Mouse (Mus musculus): Measurements from ENCODE around the gene Plac9a.
"Not testable (repeated sequence)": the region's sequence is repeated elsewhere in the genome, so short reads cannot be mapped to it uniquely, and the experiment has no call there.

The Plac9a gene

GRCm38 (mm10) chr14:25903000-25903399, at the start of gene Plac9a:
Gene Plac9a (minus strand): TSS chr14:25903100.
- in situ Hi-C loops (cut with MboI, MseI): not testable (repeated sequence)

- in situ Hi-C loops (cut with MboI, MseI): not testable (repeated sequence)
Observed at GRCm38 (mm10) chr14:25938004-25938403, 35.1 kb upstream of the Plac9a start, which contains the start of gene Cphx1. Gene Cphx1 (plus strand): TSS chr14:25938304.

DNA sequence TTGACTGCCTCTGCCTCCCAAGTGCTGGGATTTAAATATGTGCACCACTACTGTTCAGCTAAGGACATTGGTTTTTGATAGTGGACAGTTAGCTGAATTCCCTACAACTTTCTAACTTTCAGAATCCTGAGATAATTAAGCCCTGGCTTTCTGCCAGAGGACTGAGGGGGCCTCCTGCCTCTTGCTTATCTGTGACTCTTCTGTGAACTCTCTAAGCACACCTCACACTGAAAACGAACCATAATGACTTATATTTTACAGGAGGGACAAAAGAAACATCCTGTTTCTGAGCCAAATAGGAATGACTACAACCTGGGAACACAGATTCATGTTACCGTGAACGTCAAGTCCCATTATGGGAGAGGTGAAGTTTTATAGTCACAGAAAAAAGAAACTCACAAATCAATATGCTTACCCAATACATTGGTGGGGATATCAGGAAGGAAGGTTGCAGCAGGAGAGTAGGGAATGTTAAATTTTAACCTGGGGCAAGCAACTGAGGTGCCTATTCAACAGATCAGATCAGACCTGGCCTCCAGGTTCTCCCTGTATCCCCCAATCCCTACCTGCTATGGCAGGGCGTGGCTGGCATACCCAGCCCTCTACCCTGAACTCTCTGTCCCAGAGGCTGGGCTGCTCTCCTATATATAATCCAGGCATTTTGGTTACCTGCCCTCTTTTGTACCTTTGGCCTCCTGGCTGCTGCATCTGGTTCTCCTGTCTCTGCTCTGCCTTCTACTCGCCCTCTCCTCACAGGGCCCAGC, 34.1 kb upstream of the Plac9a start:
- in situ Hi-C loops (cut with MboI, MseI): not testable (repeated sequence)

DNA sequence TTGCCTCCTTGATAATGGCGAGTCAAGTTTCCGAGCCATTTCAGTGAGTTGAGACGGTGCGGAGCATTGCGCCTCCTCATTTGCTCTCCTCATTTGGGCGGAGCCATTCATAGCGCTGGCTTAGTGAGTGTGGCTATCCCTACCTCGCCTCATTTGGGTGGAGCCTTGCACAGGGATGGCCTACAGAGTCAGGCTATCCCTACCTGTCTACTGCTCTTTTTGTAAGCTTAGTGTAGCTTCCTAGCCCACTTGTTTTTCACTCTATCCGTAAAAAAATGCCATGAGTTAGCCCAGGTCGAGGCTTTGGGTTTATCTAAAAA, 24.6 kb upstream of the Plac9a start, which contains the start of gene Tmem254a:
TSS of gene Tmem254a (minus strand) at position 111 of the 320 bp plus-strand sequence.
- in situ Hi-C loops (cut with MboI, MseI): not testable (repeated sequence)

DNA sequence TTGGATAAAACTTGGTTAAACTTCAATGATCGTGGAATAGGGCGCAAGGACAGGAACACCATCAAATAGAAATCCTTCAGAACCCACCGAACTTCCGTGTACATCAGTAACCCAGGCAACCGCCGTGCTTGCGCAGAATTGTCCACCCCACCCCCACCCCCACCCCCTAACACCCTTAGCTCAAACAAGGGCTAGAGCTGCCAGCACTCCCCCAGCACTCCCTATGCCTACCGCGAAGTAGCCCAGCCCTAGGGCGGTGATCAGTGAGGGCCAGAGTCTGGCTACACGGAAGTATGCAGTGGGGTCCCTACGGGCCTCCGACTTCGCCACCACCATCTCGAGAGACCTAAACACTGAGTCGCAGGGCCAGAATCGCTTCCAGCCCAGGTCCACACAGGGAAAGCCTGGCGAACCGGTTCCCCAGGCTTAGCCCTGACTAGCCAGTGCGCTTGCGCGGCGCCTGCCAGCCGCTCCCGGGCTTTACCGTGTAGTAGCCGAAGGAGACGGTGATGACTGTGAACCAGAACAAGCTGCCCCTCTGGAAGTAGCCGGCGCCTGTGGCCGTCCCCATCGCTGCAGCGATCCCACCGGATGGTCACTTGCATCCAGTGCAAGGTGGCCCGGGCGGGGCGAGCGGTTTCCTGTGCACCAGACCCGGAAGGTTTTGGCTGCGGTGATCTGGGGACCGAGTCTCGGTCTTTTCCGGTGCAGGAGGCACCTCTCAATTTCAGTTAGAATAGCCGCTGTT, 24.1 kb upstream of the Plac9a start:
- in situ Hi-C loops (cut with MboI, MseI): not testable (repeated sequence)

DNA sequence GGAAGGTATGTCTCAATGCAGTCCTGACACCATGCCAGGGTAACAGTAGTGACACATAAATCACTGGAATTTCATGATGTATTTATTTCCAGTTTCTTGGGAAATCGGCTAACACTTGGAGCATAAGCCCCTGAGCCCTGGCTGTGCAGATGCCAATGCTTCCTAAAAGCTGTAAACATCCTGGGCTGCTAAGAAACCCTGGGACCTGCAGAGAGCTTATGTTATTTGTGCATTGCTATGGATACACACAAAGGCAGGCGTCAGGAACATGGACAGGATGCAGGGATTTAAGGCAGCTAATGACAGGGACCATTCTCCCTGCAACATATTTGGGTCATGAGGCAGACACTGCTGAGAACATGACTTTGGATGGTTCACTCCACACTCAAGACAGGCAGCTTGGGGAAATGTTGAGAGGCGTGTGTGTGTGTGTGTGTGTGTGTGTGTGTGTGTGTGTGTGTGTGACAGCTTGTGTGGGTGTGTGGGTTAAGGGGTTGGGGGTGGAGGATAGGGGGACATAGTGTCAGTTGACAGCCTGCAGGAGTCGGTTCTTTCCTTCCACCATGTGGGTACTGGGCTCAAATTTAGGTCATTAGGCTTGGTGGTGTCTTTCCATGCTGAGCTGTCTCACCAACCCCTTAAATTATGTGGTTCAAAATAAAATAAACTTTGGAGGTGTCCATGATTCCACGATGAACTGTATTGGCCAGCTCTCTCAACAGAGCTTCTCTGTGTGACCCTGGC, 15.7 kb upstream of the Plac9a start:
- in situ Hi-C loops (cut with MboI, MseI): not testable (repeated sequence)

DNA sequence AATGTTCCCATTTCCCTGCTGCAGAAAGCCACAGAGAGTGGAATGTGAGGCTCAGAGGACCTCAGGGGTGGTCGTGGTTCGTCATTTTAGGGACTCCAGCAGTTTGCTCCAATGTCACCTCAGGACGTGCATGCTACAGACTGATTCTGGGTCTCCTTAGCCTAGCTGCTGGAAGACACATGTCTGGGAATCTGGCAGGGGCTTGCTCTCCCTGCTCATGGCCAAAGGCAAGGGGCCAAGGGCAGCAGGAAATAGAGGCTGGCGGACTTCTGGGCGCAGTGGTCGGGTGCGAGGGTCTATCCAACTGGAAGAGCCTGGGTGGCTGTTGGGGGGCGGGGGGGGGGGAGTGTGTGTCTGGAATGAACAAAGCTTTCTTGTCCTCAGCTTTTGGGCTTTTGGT, 6.1 kb upstream of the Plac9a start:
- in situ Hi-C loops (cut with MboI, MseI): not testable (repeated sequence)

- in situ Hi-C loops (cut with MboI, MseI): not testable (repeated sequence)
Observed at GRCm38 (mm10) chr14:25907272-25907671, 4.4 kb upstream of the Plac9a start.

GRCm38 (mm10) chr14:25905243-25905642, 2.3 kb upstream of the Plac9a start:
- in situ Hi-C loops (cut with MboI, MseI): not testable (repeated sequence)

GRCm38 (mm10) chr14:25895686-25896085, 7.2 kb downstream of the Plac9a start:
- in situ Hi-C loops (cut with MboI, MseI): loop anchor here in 1 of 2 experiments (10.0 kb wide), 1 partner anchor 1261 kb away; no protein-coding TSS in a partner anchor

DNA sequence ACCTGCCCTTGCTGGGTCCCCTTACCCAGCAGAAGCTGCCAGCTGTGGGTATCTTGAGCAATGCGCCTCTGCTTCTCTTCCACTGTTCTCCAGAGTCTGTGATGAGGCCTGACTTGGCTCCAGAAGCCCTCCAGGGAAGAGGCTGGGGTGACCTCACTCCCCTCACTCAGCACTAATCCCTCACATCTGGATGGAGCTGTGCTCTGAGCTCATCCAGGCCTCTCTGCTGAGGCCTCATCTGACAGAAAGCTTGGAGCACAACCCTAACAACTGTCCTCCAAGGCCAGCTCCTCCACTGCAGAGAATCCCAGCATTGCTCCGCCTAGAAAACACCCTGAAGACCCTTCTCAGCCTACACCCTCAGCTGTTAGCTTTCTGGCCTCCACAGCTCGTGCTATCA, 8.3 kb downstream of the Plac9a start:
- in situ Hi-C loops (cut with MboI, MseI): loop anchor here in 1 of 2 experiments (10.0 kb wide), 1 partner anchor 1260 kb away; no protein-coding TSS in a partner anchor

DNA sequence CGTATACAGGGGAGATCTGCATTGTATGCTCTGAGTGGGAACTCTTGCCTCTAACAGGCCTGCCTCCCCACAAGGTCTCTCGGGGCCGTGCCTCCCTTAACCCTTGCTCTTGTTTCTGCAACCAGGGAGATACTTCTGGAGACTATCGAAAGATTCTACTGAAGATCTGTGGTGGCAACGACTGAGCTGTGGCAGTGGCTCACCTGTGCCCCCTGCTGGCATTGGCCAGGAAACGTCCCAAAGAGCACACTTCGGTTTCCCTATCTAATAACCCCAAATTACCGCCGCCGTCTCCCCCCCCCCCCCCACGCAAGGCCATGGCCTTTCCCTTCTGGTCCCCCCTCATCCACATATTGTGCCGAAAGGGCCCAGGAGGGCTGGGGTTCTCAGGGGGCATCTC, 17.0 kb downstream of the Plac9a start:
- in situ Hi-C loops (cut with MboI, MseI): not testable (repeated sequence)

DNA sequence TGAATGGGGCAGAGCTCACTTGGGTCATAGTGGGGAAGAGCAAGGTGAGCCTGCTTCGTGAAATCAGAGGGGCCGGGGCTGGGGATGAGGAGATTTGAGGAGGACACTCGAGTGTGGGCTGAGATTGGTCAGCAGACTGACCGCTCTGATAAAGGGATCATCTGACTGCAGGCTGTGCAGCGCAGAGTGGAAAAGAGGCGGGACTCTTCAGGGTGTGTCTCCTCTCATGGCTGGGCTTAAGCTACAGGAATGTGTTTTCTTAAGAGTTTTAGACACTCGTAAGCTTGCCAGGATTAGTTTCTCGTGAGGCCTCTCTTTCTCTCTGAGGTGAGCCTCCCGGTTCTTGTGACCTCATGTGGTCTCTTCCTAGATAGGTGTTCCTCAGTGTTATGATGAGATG, 21.1 kb downstream of the Plac9a start:
- in situ Hi-C loops (cut with MboI, MseI): not testable (repeated sequence)

- in situ Hi-C loops (cut with MboI, MseI): loop anchor here in 1 of 2 experiments (10.0 kb wide), 1 partner anchor 52 kb away; no protein-coding TSS in a partner anchor
Observed at GRCm38 (mm10) chr14:25876640-25877039, 26.3 kb downstream of the Plac9a start.

GRCm38 (mm10) chr14:25872461-25873415, 30.2 kb downstream of the Plac9a start:
- in situ Hi-C loops (cut with MboI, MseI): loop anchor here (5.0 to 10.0 kb wide), 4 partner anchors 40 to 285 kb away; no protein-coding TSS in a partner anchor

- in situ Hi-C loops (cut with MboI, MseI): loop anchor here in 1 of 2 experiments (10.0 kb wide), 1 partner anchor 365 kb away; no protein-coding TSS in a partner anchor
Observed at GRCm38 (mm10) chr14:25869135-25869878, 33.6 kb downstream of the Plac9a start.

DNA sequence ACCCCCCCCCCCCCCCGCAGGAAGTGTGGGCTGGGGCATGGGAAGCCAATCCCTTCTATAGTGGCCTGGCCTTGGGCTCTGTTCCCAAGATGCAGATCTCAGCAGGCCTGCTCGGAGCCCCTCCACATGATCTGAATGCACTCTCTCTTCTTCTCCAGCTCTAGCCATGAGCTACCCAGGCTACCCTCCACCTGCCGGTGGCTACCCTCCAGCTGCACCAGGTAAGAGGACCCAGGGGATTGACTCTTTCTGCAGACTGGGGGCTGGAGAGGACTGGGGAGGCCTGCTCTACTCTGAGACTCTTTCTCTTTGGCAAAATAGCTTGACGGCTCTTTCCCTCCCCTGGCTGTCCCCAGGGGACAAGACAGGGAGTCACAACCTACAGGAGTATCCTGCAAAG, 34.2 kb downstream of the Plac9a start:
- in situ Hi-C loops (cut with MboI, MseI): loop anchor here in 1 of 2 experiments (10.0 kb wide), 1 partner anchor 364 kb away; no protein-coding TSS in a partner anchor

- in situ Hi-C loops (cut with MboI, MseI): loop anchor here in 1 of 2 experiments (10.0 kb wide), 1 partner anchor 363 kb away; no protein-coding TSS in a partner anchor
Observed at GRCm38 (mm10) chr14:25867834-25868233, 35.1 kb downstream of the Plac9a start.

- in situ Hi-C loops (cut with MboI, MseI): loop anchor here in 1 of 2 experiments (10.0 kb wide), 1 partner anchor 362 kb away; no protein-coding TSS in a partner anchor
Observed at GRCm38 (mm10) chr14:25866832-25867231, 36.1 kb downstream of the Plac9a start.

Data from T-helper 17 cell (primary cell).